Mouse (Mus musculus) heart, postnatal 0 days (tissue): Measurements from ENCODE around the gene Wdfy2.
A peak's percentile ranks its signal among the peaks of the same experiment; 100 is the strongest.

Experiments
- CTCF ChIP-seq: IDR thresholded peaks from 2 replicates; pipeline ENCODE4 v1.5.1; 2016; ENCODE audit warnings: antibody characterized with exemption, control low read depth, low read depth
- EP300 ChIP-seq: IDR thresholded peaks from 2 replicates; pipeline ENCODE4 v1.6.1; 2016; ENCODE audit warnings: antibody characterized with exemption, low read depth

DNA sequence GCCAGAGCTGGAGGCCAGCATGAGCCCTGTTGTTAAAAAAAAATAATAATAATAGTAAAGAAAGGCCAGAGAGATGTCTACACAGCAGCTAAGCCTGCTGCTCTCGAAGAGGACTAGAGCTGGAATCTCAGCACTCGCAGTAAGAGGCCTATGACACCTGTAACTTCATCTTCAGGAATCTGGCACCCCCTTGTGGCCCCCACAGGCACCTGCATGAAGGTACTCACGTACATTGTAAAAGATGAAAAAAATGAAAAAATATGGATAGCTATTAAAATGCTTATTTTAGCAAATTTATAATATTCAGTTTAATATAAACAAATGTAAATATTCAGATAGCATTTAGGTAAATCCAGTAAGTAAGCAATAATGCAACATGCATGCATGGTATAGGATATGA, 102.0 kb downstream of the Wdfy2 start:
- TF ChIP-seq CTCF (peak; percentile 32), EP300 (no peak)
